Mouse (Mus musculus) heart, postnatal 25 days (tissue): ENCODE data around the gene Cacna2d4. TPM values are rescaled to one million over a fixed set of nuclear protein-coding genes. Genes with fewer than 3 reads are reported as not detected.

Experiments used
- DNase-seq: peaks from one replicate; pipeline ENCODE4 v3.0.0; 2022; ENCODE audit warnings: low spot score
- intact Hi-C: fragments of 180-260 bp; cut with DNase I; formaldehyde crosslinking; loops from one replicate; pipeline ENCODE4 v1.15.1; 2025
- total RNA-seq, 2 experiments: library from RNA; stranded (reverse); gene quantifications; 2 replicates each; pipeline ENCODE4 v1.2.3; 2021

Cacna2d4 gene
- total RNA-seq, 2 experiments from 2014 or later: not detected

- no peak for DNase-seq
- intact Hi-C loops: no loop called here
Measured at GRCm38 (mm10) chr6:119219237-119219870, 17.0 kb upstream of the Cacna2d4 start.

GRCm38 (mm10) chr6:119220297-119220696 lies 16.0 kb upstream of the Cacna2d4 start:
- DNase-seq: no peak
- intact Hi-C loops: loop anchor here (1.0 kb wide), 3 partner anchors 129 to 224 kb away; no protein-coding TSS in a partner anchor

- intact Hi-C loops: no loop called here
- DNase-seq: no peak
Measured at GRCm38 (mm10) chr6:119224451-119225195, 11.7 kb upstream of the Cacna2d4 start.

GRCm38 (mm10) chr6:119225226-119225625 lies 11.1 kb upstream of the Cacna2d4 start:
- intact Hi-C loops: no loop called here
- DNase-seq: no peak

GRCm38 (mm10) chr6:119225731-119226130 lies 10.6 kb upstream of the Cacna2d4 start:
- DNase-seq: no peak
- intact Hi-C loops: no loop called here

- intact Hi-C loops: no loop called here
- no peak for DNase-seq
Measured at GRCm38 (mm10) chr6:119227001-119227400, 9.3 kb upstream of the Cacna2d4 start.

- intact Hi-C loops: no loop called here
- DNase-seq: no peak
Measured at GRCm38 (mm10) chr6:119228861-119229603, 7.3 kb upstream of the Cacna2d4 start.

GRCm38 (mm10) chr6:119233066-119233465 lies 3.3 kb upstream of the Cacna2d4 start:
- no peak for DNase-seq
- intact Hi-C loops: no loop called here

GRCm38 (mm10) chr6:119235441-119235840 lies 885 bp upstream of the Cacna2d4 start:
- intact Hi-C loops: no loop called here

GRCm38 (mm10) chr6:119237427-119237989 lies 1.2 kb downstream of the Cacna2d4 start:
- no peak for DNase-seq
- intact Hi-C loops: no loop called here

More at GRCm38 (mm10) chr6:119235441-119235840, 885 bp upstream of the Cacna2d4 start:
- DNase-seq: no peak

GRCm38 (mm10) chr6:119239341-119240005 lies 3.1 kb downstream of the Cacna2d4 start:
- DNase-seq: no peak
- intact Hi-C loops: no loop called here

- intact Hi-C loops: no loop called here
- no peak for DNase-seq
Measured at GRCm38 (mm10) chr6:119240256-119240655, 3.9 kb downstream of the Cacna2d4 start.

- intact Hi-C loops: no loop called here
- DNase-seq: no peak
Measured at GRCm38 (mm10) chr6:119240871-119241705, 4.8 kb downstream of the Cacna2d4 start.

- intact Hi-C loops: no loop called here
- DNase-seq: no peak
Measured at GRCm38 (mm10) chr6:119246082-119246481, 9.8 kb downstream of the Cacna2d4 start.

GRCm38 (mm10) chr6:119248578-119248977 lies 12.3 kb downstream of the Cacna2d4 start:
- intact Hi-C loops: no loop called here
- no peak for DNase-seq

GRCm38 (mm10) chr6:119249726-119250125 lies 13.4 kb downstream of the Cacna2d4 start:
- intact Hi-C loops: no loop called here
- no peak for DNase-seq

- no peak for DNase-seq
- intact Hi-C loops: no loop called here
Measured at GRCm38 (mm10) chr6:119251704-119252103, 15.4 kb downstream of the Cacna2d4 start.

GRCm38 (mm10) chr6:119276713-119277112 lies 40.4 kb downstream of the Cacna2d4 start:
- no peak for DNase-seq
- intact Hi-C loops: no loop called here

GRCm38 (mm10) chr6:119280761-119281160 lies 44.4 kb downstream of the Cacna2d4 start:
- DNase-seq: no peak
- intact Hi-C loops: no loop called here
